ENCODE assay signal across 8 mouse cellular contexts in genomic region chr10:88503421-88504314, GRCm38 (mm10). TPM values are rescaled to one million over a fixed set of nuclear protein-coding genes. Genes with fewer than 3 reads are reported as not detected.
A peak's percentile ranks its signal among the peaks of the same experiment; 100 is the strongest.
DNase-seq lines count a peak whose midpoint lies in the region; ATAC-seq lines count a peak whose summit lies in the region.

TSS of gene Chpt1 (minus strand) at chr10:88504073.

- peak; percentile 89 for ATAC-seq in inflammation-experienced regulatory T-cells, adult 6 months
- ATAC-seq in megakaryocyte-erythroid progenitor cell, adult 5-6 weeks (replicated peaks; ENCODE audit: low FRiP score, low TSS enrichment, poor library complexity, severe bottlenecking), result peak; percentile 84

- peak; percentile 88 to 92 for DNase-seq in adrenal gland, adult 18-20 months (ENCODE audit: low spot score in 2 of 2)
- peak; percentile 84 for DNase-seq in embryo, embryonic 10 days (ENCODE audit: low spot score)
- DNase-seq in gastrocnemius, postnatal 14 days, result peak; percentile 92
- DNase-seq in left cerebral cortex, postnatal 14 days (ENCODE audit: low spot score in 2 of 2), result peak; percentile 70 to 80
- peak; percentile 78 for DNase-seq in right cerebral cortex, postnatal 25 days
- peak; percentile 80 to 85 for DNase-seq in urinary bladder, postnatal 4 days (ENCODE audit: low spot score in 2 of 2)

- intact Hi-C loops in gastrocnemius, postnatal 14 days (cut with DNase I; ENCODE audit: low total_unique reads), result no loop called here
- intact Hi-C loops in left cerebral cortex, postnatal 14 days (cut with DNase I), result no loop called here

RNA-seq across cellular contexts. Expression of gene Chpt1, which starts in this region (rescaled TPM):
- total RNA-seq in adrenal gland, adult 18-20 months (2021), result 100 to 1,000 TPM; 358 to 802 TPM
- 10 to 100 TPM; 51.5 to 59.9 TPM for total RNA-seq in gastrocnemius, postnatal 14 days (2021)
- 1 to 10 TPM; 2.6 to 5.2 (median 3.5) TPM for polyA plus RNA-seq in inflammation-experienced regulatory T-cells, adult 6 months (2017; shearing (Covaris generic))
- 10 to 100 TPM; 33.7 to 34.7 TPM for total RNA-seq in left cerebral cortex, postnatal 14 days (2021)
- total RNA-seq in megakaryocyte-erythroid progenitor cell, adult 5-6 weeks (2014; fragmentation: Nextera tagmentation), result 6.9 and 7.5 TPM in 2 replicates
- total RNA-seq in megakaryocyte-erythroid progenitor cell, adult 5-6 weeks (2017), result 2.9 and 7.7 TPM in 2 replicates

Comparison
In these comparisons a context has a peak if more than half of its experiments do, and no peak if none do; other contexts are left out.
1. Peak in every context shown above with its lines: DNase-seq and ATAC-seq.
2. RNA of gene Chpt1 (total RNA-seq): 358 to 802 TPM in adrenal gland, adult 18-20 months; 51.5 to 59.9 TPM in gastrocnemius, postnatal 14 days, 33.7 to 34.7 TPM in left cerebral cortex, postnatal 14 days and 2.9 to 7.7 TPM in megakaryocyte-erythroid progenitor cell, adult 5-6 weeks; every median in the first group is over 4 times any median in the second.